Comparison of ENCODE assay signal across 8 mouse cellular contexts in genomic region chr12:79503582-79504515, GRCm38 (mm10).
A peak's percentile ranks its signal among the peaks of the same experiment; 100 is the strongest.
DNase-seq lines count a peak whose midpoint lies in the region; ATAC-seq lines count a peak whose summit lies in the region.

No protein-coding gene starts in this region.

- H3K4me1 ChIP-seq in lung, embryonic 16.5 days (replicated peaks; ENCODE audit: control insufficient read depth, insufficient read depth, low read length) = peaks cover 35% of the 10 kb centered on the region
- H3K4me1 ChIP-seq in forebrain, embryonic 13.5 days = peaks cover 49% of the 10 kb centered on the region
- peaks cover 8% of the 10 kb centered on the region; the same call in 1 of the 2 replicates for H3K4me1 ChIP-seq in neural tube, embryonic 14.5 days (ENCODE audit: control insufficient read depth, insufficient read depth, low read length)

- peak overlapping the region; percentile 83 for H3K27ac ChIP-seq in lung, embryonic 16.5 days (ENCODE audit: low read length)
- H3K27ac ChIP-seq in forebrain, embryonic 13.5 days = peak overlapping the region; percentile 81
- peak overlapping the region; percentile 62; the same call in 1 of the 2 replicates for H3K27ac ChIP-seq in neural tube, embryonic 14.5 days (ENCODE audit: low read depth, low read length)

- 0 out of 2 replicates have a peak, but pooled peaks have one; percentile 16 for ATAC-seq in lung, embryonic 16.5 days (ENCODE audit: low read depth)
- ATAC-seq in forebrain, embryonic 13.5 days = peak; percentile 89
- ATAC-seq in neural tube, embryonic 14.5 days (ENCODE audit: low read depth) = peak; percentile 92

- no peaks in the 10 kb centered on the region for H3K9me3 ChIP-seq in lung, embryonic 16.5 days (ENCODE audit: control insufficient read depth, low read length)
- H3K9me3 ChIP-seq in forebrain, embryonic 13.5 days (replicated peaks) = peaks cover 5% of the 10 kb centered on the region; the same call in 1 of the 2 replicates
- no peaks in the 10 kb centered on the region for H3K9me3 ChIP-seq in neural tube, embryonic 14.5 days (ENCODE audit: control insufficient read depth, low read length)

- WGBS in lung, embryonic 16.5 days = 49% methylated on average over 3 of the region's 3 CpGs
- WGBS in forebrain, embryonic 13.5 days = 59% methylated on average over 3 of the region's 3 CpGs
- 65% methylated on average over 3 of the region's 3 CpGs for WGBS in neural tube, embryonic 14.5 days

- no peak for DNase-seq in lung, postnatal 14 days
- peak; percentile 15 to 22 for DNase-seq in layer of hippocampus, adult 8-10 months (ENCODE audit: low spot score in 2 of 2)
- DNase-seq in B cell, adult 2 months = no peak
- no peak for DNase-seq in thymus, adult 18-20 months
- no peak for DNase-seq in frontal cortex, postnatal 14 days (ENCODE audit: low spot score in 2 of 2)

- no peak overlapping the region for H3K9ac ChIP-seq in lung, embryonic 16.5 days (ENCODE audit: low read length)
- H3K9ac ChIP-seq in forebrain, embryonic 13.5 days = no peak overlapping the region
- H3K9ac ChIP-seq in neural tube, embryonic 14.5 days (replicated peaks; ENCODE audit: low read depth, low read length) = no peak overlapping the region

- no peaks in the 10 kb centered on the region for H3K36me3 ChIP-seq in lung, embryonic 16.5 days (ENCODE audit: control insufficient read depth, insufficient read depth, low read length)
- H3K36me3 ChIP-seq in forebrain, embryonic 13.5 days (ENCODE audit: poor library complexity, severe bottlenecking) = no peaks in the 10 kb centered on the region
- no peaks in the 10 kb centered on the region for H3K36me3 ChIP-seq in neural tube, embryonic 14.5 days (ENCODE audit: control insufficient read depth, insufficient read depth, low read length)

- H3K27me3 ChIP-seq in lung, embryonic 16.5 days (ENCODE audit: control insufficient read depth, insufficient read depth, low read depth, low read length) = no peaks in the 10 kb centered on the region
- no peaks in the 10 kb centered on the region for H3K27me3 ChIP-seq in forebrain, embryonic 13.5 days
- H3K27me3 ChIP-seq in neural tube, embryonic 14.5 days (ENCODE audit: control insufficient read depth, insufficient read depth, low read length) = no peaks in the 10 kb centered on the region

- H3K4me3 ChIP-seq in lung, embryonic 16.5 days (ENCODE audit: low read length) = no peak overlapping the region
- no peak overlapping the region for H3K4me3 ChIP-seq in forebrain, embryonic 13.5 days
- H3K4me3 ChIP-seq in neural tube, embryonic 14.5 days (ENCODE audit: low read depth, low read length) = no peak overlapping the region

- H3K4me2 ChIP-seq in lung, embryonic 16.5 days (ENCODE audit: low read depth, low read length) = no peak overlapping the region
- H3K4me2 ChIP-seq in forebrain, embryonic 13.5 days = no peak overlapping the region
- no peak overlapping the region for H3K4me2 ChIP-seq in neural tube, embryonic 14.5 days (ENCODE audit: low read depth, low read length)

Comparison
In these comparisons a context has a peak if more than half of its experiments do, and no peak if none do; other contexts are left out.
1. ATAC-seq: peak in every context shown above with its lines; median percentile 92 in neural tube, embryonic 14.5 days; 89 in forebrain, embryonic 13.5 days; 16 in lung, embryonic 16.5 days.
2. DNase-seq: peak in layer of hippocampus, adult 8-10 months (2 of 2); none in lung, postnatal 14 days (single experiment), B cell, adult 2 months (0 of 2), thymus, adult 18-20 months (0 of 2) and frontal cortex, postnatal 14 days (0 of 2).
3. Peak in every context shown above with its lines, with median percentiles within 50 percentile points of each other: H3K27ac ChIP-seq.